7 mouse cellular contexts compared by ENCODE assay signal in genomic region chr10:127597311-127597901, GRCm38 (mm10). TPM values are rescaled to one million over a fixed set of nuclear protein-coding genes. Genes with fewer than 3 reads are reported as not detected.
DNase-seq lines count a peak whose midpoint lies in the region; ATAC-seq and TF ChIP-seq lines count a peak whose summit lies in the region.

No protein-coding gene starts in this region.

- TF ChIP-seq EP300 in liver, postnatal 0 days (IDR thresholded peaks at IDR 0.05; ENCODE audit: low read depth): no peak

- no peaks in the 10 kb centered on the region for H3K9me3 ChIP-seq in heart, embryonic 12.5 days (replicated peaks)
- no peaks in the 10 kb centered on the region for H3K9me3 ChIP-seq in liver, postnatal 0 days (ENCODE audit: low read length)

- H3K27ac ChIP-seq in heart, embryonic 12.5 days (ENCODE audit: poor library complexity, severe bottlenecking): peak overlapping the region; percentile 84
- peak overlapping the region; percentile 19 for H3K27ac ChIP-seq in liver, postnatal 0 days (ENCODE audit: low read depth)

- no peak for ATAC-seq in heart, embryonic 12.5 days (ENCODE audit: insufficient number of reproducible peaks, low FRiP score)
- ATAC-seq in liver, postnatal 0 days: no peak
- ATAC-seq in activated CD4-positive, CD25-positive, alpha-beta regulatory T cell, adult 4 months: no peak

- 76% methylated on average over 5 of the region's 5 CpGs for WGBS in heart, embryonic 12.5 days
- 68% methylated on average over 5 of the region's 5 CpGs for WGBS in liver, postnatal 0 days (ENCODE audit: insufficient replicate concordance)

- no peak overlapping the region for H3K4me3 ChIP-seq in heart, embryonic 12.5 days
- no peak overlapping the region for H3K4me3 ChIP-seq in liver, postnatal 0 days (ENCODE audit: low read depth, low read length)

- H3K36me3 ChIP-seq in heart, embryonic 12.5 days: peaks cover 27% of the 10 kb centered on the region
- peaks cover 18% of the 10 kb centered on the region for H3K36me3 ChIP-seq in liver, postnatal 0 days (replicated peaks; ENCODE audit: insufficient read depth, low read length)

- H3K27me3 ChIP-seq in heart, embryonic 12.5 days (replicated peaks): no peaks in the 10 kb centered on the region
- no peaks in the 10 kb centered on the region for H3K27me3 ChIP-seq in liver, postnatal 0 days (ENCODE audit: insufficient read depth, low read length)

- TF ChIP-seq CTCF in liver, postnatal 0 days (IDR thresholded peaks at IDR 0.05; ENCODE audit: low read depth): no peak

- peaks cover 81% of the 10 kb centered on the region for H3K4me1 ChIP-seq in heart, embryonic 12.5 days (replicated peaks)
- H3K4me1 ChIP-seq in liver, postnatal 0 days (ENCODE audit: insufficient read depth): peaks cover 55% of the 10 kb centered on the region

- DNase-seq in lung, adult 18-20 months: peak; percentile 46 to 61
- DNase-seq in lung, postnatal 25 days (ENCODE audit: low spot score): no peak
- peak; percentile 91 for DNase-seq in cerebellum, adult 9-11 months
- no peak for DNase-seq in liver, postnatal 0 days
- no peak for DNase-seq in frontal cortex, postnatal 36 days (ENCODE audit: low spot score in 2 of 2)

- H3K4me2 ChIP-seq in heart, embryonic 12.5 days: no peak overlapping the region
- H3K4me2 ChIP-seq in liver, postnatal 0 days (ENCODE audit: low read depth, low read length): no peak overlapping the region

- 0 out of 2 replicates have a peak overlapping the region, but pooled peaks have one; percentile 17 for H3K9ac ChIP-seq in heart, embryonic 12.5 days
- H3K9ac ChIP-seq in liver, postnatal 0 days (replicated peaks): peak overlapping the region; percentile 21; the same call in 1 of the 2 replicates

RNA-seq across cellular contexts. Expression of gene Lrp1, which starts 23.5 kb away (rescaled TPM):
- 43.3 and 46.1 TPM in 2 replicates for polyA plus RNA-seq in heart, embryonic 12.5 days (2016; fragmentation: Nextera tagmentation; extraction: Ambion mirVana)
- polyA plus RNA-seq in liver, postnatal 0 days (2015; fragmentation: Nextera tagmentation; extraction: Ambion mirVana): 44.7 and 49.2 TPM in 2 replicates
- polyA plus RNA-seq in activated CD4-positive, CD25-positive, alpha-beta regulatory T cell, adult 4 months (2017; shearing (Covaris generic)): under 1 TPM in 1 of 2 experiments, not detected in 1; 0.57 TPM

RNA-seq across cellular contexts. Expression of gene Stat6, which starts 45.4 kb away (rescaled TPM):
- polyA plus RNA-seq in heart, embryonic 12.5 days (2016; fragmentation: Nextera tagmentation; extraction: Ambion mirVana): 27.8 and 28.2 TPM in 2 replicates
- 11.3 and 13.0 TPM in 2 replicates for polyA plus RNA-seq in liver, postnatal 0 days (2015; fragmentation: Nextera tagmentation; extraction: Ambion mirVana)
- 100 to 1,000 TPM; 119 to 157 TPM for polyA plus RNA-seq in activated CD4-positive, CD25-positive, alpha-beta regulatory T cell, adult 4 months (2017; shearing (Covaris generic))

Comparison
In these comparisons a context has a peak if more than half of its experiments do, and no peak if none do; other contexts are left out.
1. DNase-seq: peak in lung, adult 18-20 months (2 of 2) and cerebellum, adult 9-11 months (single experiment); none in lung, postnatal 25 days (single experiment), liver, postnatal 0 days (single experiment) and frontal cortex, postnatal 36 days (0 of 2).
2. RNA of gene Lrp1, which starts 23.5 kb away (polyA plus RNA-seq): 44.7 to 49.2 TPM in liver, postnatal 0 days and 43.3 to 46.1 TPM in heart, embryonic 12.5 days; 0.57 TPM in activated CD4-positive, CD25-positive, alpha-beta regulatory T cell, adult 4 months; every median in the first group is over 10 times any median in the second.